Mouse (Mus musculus): ENCODE data around the gene Tspan5. TPM values are rescaled to one million over a fixed set of nuclear protein-coding genes. Genes with fewer than 3 reads are reported as not detected.

Gene Tspan5
- polyA plus RNA-seq, 1 experiment from 2014 or later, result 13.9 TPM

- ATAC-seq (replicated peaks; ENCODE audit: insufficient number of reproducible peaks, low FRiP score, low TSS enrichment), result no peak
- H3K36me3 ChIP-seq (ENCODE audit: control insufficient read depth, insufficient read depth, low read length), result no peaks in the 10 kb centered on the region
- WGBS (ENCODE audit: insufficient replicate concordance), result 82% methylated on average over 9 of the region's 9 CpGs
These were observed 91.0 kb downstream of the Tspan5 start for GRCm38 (mm10) chr3:138832827-138833517.

GRCm38 (mm10) chr3:138834174-138834573 is 92.2 kb downstream of the Tspan5 start:
- no peaks in the 10 kb centered on the region for H3K4me1 ChIP-seq (ENCODE audit: control insufficient read depth, insufficient read depth, low read length)
- H3K4me2 ChIP-seq, result no peak overlapping the region
- H3K36me3 ChIP-seq (ENCODE audit: control insufficient read depth, insufficient read depth, low read length), result no peaks in the 10 kb centered on the region
- H3K27me3 ChIP-seq (ENCODE audit: control insufficient read depth, insufficient read depth, low read length), result no peaks in the 10 kb centered on the region
- no peak for ATAC-seq (replicated peaks; ENCODE audit: insufficient number of reproducible peaks, low FRiP score, low TSS enrichment)
- WGBS (ENCODE audit: insufficient replicate concordance), result 79% methylated on average over 11 of the region's 11 CpGs
- H3K9me3 ChIP-seq (replicated peaks; ENCODE audit: control insufficient read depth, low read length), result no peaks in the 10 kb centered on the region
- H3K9ac ChIP-seq (ENCODE audit: low read depth, low read length), result no peak overlapping the region
- no peak overlapping the region for H3K27ac ChIP-seq (ENCODE audit: low read depth, low read length)
- no peak overlapping the region for H3K4me3 ChIP-seq (ENCODE audit: low read depth, low read length)

More at GRCm38 (mm10) chr3:138832827-138833517, 91.0 kb downstream of the Tspan5 start:
- Histone ChIP-seq H3K27me3 (ENCODE audit: control insufficient read depth, insufficient read depth, low read length) (no peaks in the 10 kb centered on the region), H3K4me1 (ENCODE audit: control insufficient read depth, insufficient read depth, low read length) (no peaks in the 10 kb centered on the region), H3K4me3 (ENCODE audit: low read depth, low read length) (no peak overlapping the region), H3K27ac (ENCODE audit: low read depth, low read length) (no peak overlapping the region), H3K9ac (ENCODE audit: low read depth, low read length) (no peak overlapping the region), H3K9me3 (replicated peaks; ENCODE audit: control insufficient read depth, low read length) (no peaks in the 10 kb centered on the region), H3K4me2 (no peak overlapping the region)

- WGBS (ENCODE audit: insufficient replicate concordance), result 70% methylated on average over 5 of the region's 5 CpGs
- Histone ChIP-seq H3K36me3 (ENCODE audit: control insufficient read depth, insufficient read depth, low read length) (no peaks in the 10 kb centered on the region), H3K4me1 (ENCODE audit: control insufficient read depth, insufficient read depth, low read length) (no peaks in the 10 kb centered on the region), H3K27me3 (ENCODE audit: control insufficient read depth, insufficient read depth, low read length) (no peaks in the 10 kb centered on the region), H3K27ac (ENCODE audit: low read depth, low read length) (no peak overlapping the region), H3K4me2 (no peak overlapping the region), H3K9me3 (replicated peaks; ENCODE audit: control insufficient read depth, low read length) (no peaks in the 10 kb centered on the region), H3K9ac (ENCODE audit: low read depth, low read length) (no peak overlapping the region), H3K4me3 (ENCODE audit: low read depth, low read length) (no peak overlapping the region)
- ATAC-seq (replicated peaks; ENCODE audit: insufficient number of reproducible peaks, low FRiP score, low TSS enrichment), result no peak
These were observed 94.9 kb downstream of the Tspan5 start for GRCm38 (mm10) chr3:138836937-138837336.

GRCm38 (mm10) chr3:138837651-138838050 is 95.7 kb downstream of the Tspan5 start:
- ATAC-seq (replicated peaks; ENCODE audit: insufficient number of reproducible peaks, low FRiP score, low TSS enrichment), result no peak
- Histone ChIP-seq H3K9ac (ENCODE audit: low read depth, low read length) (no peak overlapping the region), H3K4me1 (ENCODE audit: control insufficient read depth, insufficient read depth, low read length) (no peaks in the 10 kb centered on the region), H3K4me3 (ENCODE audit: low read depth, low read length) (no peak overlapping the region), H3K27ac (ENCODE audit: low read depth, low read length) (no peak overlapping the region), H3K36me3 (ENCODE audit: control insufficient read depth, insufficient read depth, low read length) (no peaks in the 10 kb centered on the region), H3K27me3 (ENCODE audit: control insufficient read depth, insufficient read depth, low read length) (no peaks in the 10 kb centered on the region), H3K4me2 (no peak overlapping the region), H3K9me3 (replicated peaks; ENCODE audit: control insufficient read depth, low read length) (no peaks in the 10 kb centered on the region)
- WGBS (ENCODE audit: insufficient replicate concordance), result 86% methylated on average over 6 of the region's 6 CpGs

- no peak for ATAC-seq (replicated peaks; ENCODE audit: insufficient number of reproducible peaks, low FRiP score, low TSS enrichment)
- Histone ChIP-seq H3K4me2 (no peak overlapping the region), H3K27ac (ENCODE audit: low read depth, low read length) (no peak overlapping the region), H3K4me3 (ENCODE audit: low read depth, low read length) (no peak overlapping the region), H3K4me1 (ENCODE audit: control insufficient read depth, insufficient read depth, low read length) (no peaks in the 10 kb centered on the region), H3K9ac (ENCODE audit: low read depth, low read length) (no peak overlapping the region), H3K27me3 (ENCODE audit: control insufficient read depth, insufficient read depth, low read length) (no peaks in the 10 kb centered on the region), H3K36me3 (ENCODE audit: control insufficient read depth, insufficient read depth, low read length) (no peaks in the 10 kb centered on the region), H3K9me3 (replicated peaks; ENCODE audit: control insufficient read depth, low read length) (no peaks in the 10 kb centered on the region)
- 68% methylated on average over 6 of the region's 6 CpGs for WGBS (ENCODE audit: insufficient replicate concordance)
These were observed 97.7 kb downstream of the Tspan5 start for GRCm38 (mm10) chr3:138839656-138840055.

GRCm38 (mm10) chr3:138841288-138841687 is 99.3 kb downstream of the Tspan5 start:
- H3K4me3 ChIP-seq (ENCODE audit: low read depth, low read length), result no peak overlapping the region
- WGBS (ENCODE audit: insufficient replicate concordance), result 77% methylated on average over 5 of the region's 5 CpGs
- H3K27ac ChIP-seq (ENCODE audit: low read depth, low read length), result no peak overlapping the region
- H3K9me3 ChIP-seq (replicated peaks; ENCODE audit: control insufficient read depth, low read length), result no peaks in the 10 kb centered on the region
- no peak overlapping the region for H3K9ac ChIP-seq (ENCODE audit: low read depth, low read length)
- H3K4me1 ChIP-seq (ENCODE audit: control insufficient read depth, insufficient read depth, low read length), result no peaks in the 10 kb centered on the region
- H3K4me2 ChIP-seq, result no peak overlapping the region
- H3K27me3 ChIP-seq (ENCODE audit: control insufficient read depth, insufficient read depth, low read length), result no peaks in the 10 kb centered on the region
- no peak for ATAC-seq (replicated peaks; ENCODE audit: insufficient number of reproducible peaks, low FRiP score, low TSS enrichment)
- no peaks in the 10 kb centered on the region for H3K36me3 ChIP-seq (ENCODE audit: control insufficient read depth, insufficient read depth, low read length)

GRCm38 (mm10) chr3:138843180-138843579 is 101.2 kb downstream of the Tspan5 start:
- H3K4me2 ChIP-seq, result no peak overlapping the region
- 83% methylated on average over 2 of the region's 2 CpGs for WGBS (ENCODE audit: insufficient replicate concordance)
- no peaks in the 10 kb centered on the region for H3K36me3 ChIP-seq (ENCODE audit: control insufficient read depth, insufficient read depth, low read length)
- ATAC-seq (replicated peaks; ENCODE audit: insufficient number of reproducible peaks, low FRiP score, low TSS enrichment), result no peak
- H3K27me3 ChIP-seq (ENCODE audit: control insufficient read depth, insufficient read depth, low read length), result no peaks in the 10 kb centered on the region
- no peak overlapping the region for H3K27ac ChIP-seq (ENCODE audit: low read depth, low read length)
- H3K9me3 ChIP-seq (replicated peaks; ENCODE audit: control insufficient read depth, low read length), result no peaks in the 10 kb centered on the region
- no peaks in the 10 kb centered on the region for H3K4me1 ChIP-seq (ENCODE audit: control insufficient read depth, insufficient read depth, low read length)
- no peak overlapping the region for H3K4me3 ChIP-seq (ENCODE audit: low read depth, low read length)
- H3K9ac ChIP-seq (ENCODE audit: low read depth, low read length), result no peak overlapping the region

GRCm38 (mm10) chr3:138843641-138844040 is 101.6 kb downstream of the Tspan5 start:
- no peaks in the 10 kb centered on the region for H3K36me3 ChIP-seq (ENCODE audit: control insufficient read depth, insufficient read depth, low read length)
- H3K4me3 ChIP-seq (ENCODE audit: low read depth, low read length), result no peak overlapping the region
- no peak overlapping the region for H3K27ac ChIP-seq (ENCODE audit: low read depth, low read length)
- WGBS (ENCODE audit: insufficient replicate concordance), result 89% methylated on average over 5 of the region's 5 CpGs
- ATAC-seq (replicated peaks; ENCODE audit: insufficient number of reproducible peaks, low FRiP score, low TSS enrichment), result no peak
- no peaks in the 10 kb centered on the region for H3K4me1 ChIP-seq (ENCODE audit: control insufficient read depth, insufficient read depth, low read length)
- H3K27me3 ChIP-seq (ENCODE audit: control insufficient read depth, insufficient read depth, low read length), result no peaks in the 10 kb centered on the region
- H3K9me3 ChIP-seq (replicated peaks; ENCODE audit: control insufficient read depth, low read length), result no peaks in the 10 kb centered on the region
- H3K9ac ChIP-seq (ENCODE audit: low read depth, low read length), result no peak overlapping the region
- no peak overlapping the region for H3K4me2 ChIP-seq

- WGBS (ENCODE audit: insufficient replicate concordance), result 85% methylated on average over 1 of the region's 1 CpGs
- no peaks in the 10 kb centered on the region for H3K9me3 ChIP-seq (replicated peaks; ENCODE audit: control insufficient read depth, low read length)
- H3K27ac ChIP-seq (ENCODE audit: low read depth, low read length), result no peak overlapping the region
- H3K27me3 ChIP-seq (ENCODE audit: control insufficient read depth, insufficient read depth, low read length), result no peaks in the 10 kb centered on the region
- no peaks in the 10 kb centered on the region for H3K4me1 ChIP-seq (ENCODE audit: control insufficient read depth, insufficient read depth, low read length)
- H3K9ac ChIP-seq (ENCODE audit: low read depth, low read length), result no peak overlapping the region
- H3K36me3 ChIP-seq (ENCODE audit: control insufficient read depth, insufficient read depth, low read length), result no peaks in the 10 kb centered on the region
- H3K4me3 ChIP-seq (ENCODE audit: low read depth, low read length), result no peak overlapping the region
- H3K4me2 ChIP-seq, result no peak overlapping the region
- ATAC-seq (replicated peaks; ENCODE audit: insufficient number of reproducible peaks, low FRiP score, low TSS enrichment), result no peak
These were observed 103.8 kb downstream of the Tspan5 start for GRCm38 (mm10) chr3:138845820-138846219.

All from heart, embryonic 11.5 days (tissue).